Mouse (Mus musculus) neural tube, embryonic 13.5 days (tissue): ENCODE data around the gene B3gnt7. TPM values are rescaled to one million over a fixed set of nuclear protein-coding genes. Genes with fewer than 3 reads are reported as not detected.

Experiments used
- ATAC-seq: fragments of 200-750 bp; cut with Nextera tagmentation; 2 replicates; pipeline ENCODE4 v1.8.0; 2017; ENCODE audit warnings: low read depth, mild to moderate bottlenecking, moderate TSS enrichment, moderate library complexity
- H3K27ac ChIP-seq: fragments of 300-500 bp; sonication (generic); replicated peaks from 2 replicates; pipeline ENCODE4 v1.5.1; 2015; ENCODE audit warnings: moderate library complexity, mild to moderate bottlenecking, inconsistent platforms
- H3K27me3 ChIP-seq: fragments of 300-500 bp; sonication (generic); 2 replicates; pipeline ENCODE4 v1.6.1; 2015; ENCODE audit warnings: mild to moderate bottlenecking, inconsistent platforms
- H3K36me3 ChIP-seq: fragments of 300-500 bp; sonication (generic); 2 replicates; pipeline ENCODE4 v1.6.1; 2015; ENCODE audit warnings: mild to moderate bottlenecking, inconsistent platforms
- H3K4me1 ChIP-seq: fragments of 300-500 bp; sonication (generic); replicated peaks from 2 replicates; pipeline ENCODE4 v1.6.1; 2015; ENCODE audit warnings: inconsistent platforms
- H3K4me2 ChIP-seq: fragments of 300-500 bp; sonication (generic); 2 replicates; pipeline ENCODE4 v1.6.1; 2015; ENCODE audit warnings: inconsistent platforms, mild to moderate bottlenecking, moderate library complexity
- H3K4me3 ChIP-seq: fragments of 300-500 bp; sonication (generic); 2 replicates; pipeline ENCODE4 v1.5.1; 2015; ENCODE audit warnings: mild to moderate bottlenecking, inconsistent platforms
- H3K9ac ChIP-seq: fragments of 300-500 bp; sonication (generic); 2 replicates; pipeline ENCODE4 v1.6.1; 2015; ENCODE audit warnings: moderate library complexity, mild to moderate bottlenecking, inconsistent platforms
- H3K9me3 ChIP-seq: fragments of 300-500 bp; sonication (generic); 2 replicates; pipeline ENCODE4 v1.6.1; 2016; ENCODE audit warnings: inconsistent platforms
- WGBS: fragments of 180-500 bp; shearing (Covaris S2); methylation state at CpG from one replicate; pipeline ENCODE4 v1.1.7; 2015; 5-methylcytosine and 5-hydroxymethylcytosine counted together
- microRNA-seq: library from miRNA; unstranded; fragments of <30 nt; microRNA quantifications from one replicate; pipeline ENCODE4, GENCODE M21; 2016
- polyA plus RNA-seq: library from polyadenylated mRNA; unstranded; fragments of >200 nt; fragmentation: Nextera tagmentation; extraction: Ambion mirVana; gene quantifications from 2 replicates; pipeline ENCODE4 v1.2.1, GENCODE M21; 2015

B3gnt7 gene
- polyA plus RNA-seq, 1 experiment from 2014 or later = 4.2 TPM

DNA sequence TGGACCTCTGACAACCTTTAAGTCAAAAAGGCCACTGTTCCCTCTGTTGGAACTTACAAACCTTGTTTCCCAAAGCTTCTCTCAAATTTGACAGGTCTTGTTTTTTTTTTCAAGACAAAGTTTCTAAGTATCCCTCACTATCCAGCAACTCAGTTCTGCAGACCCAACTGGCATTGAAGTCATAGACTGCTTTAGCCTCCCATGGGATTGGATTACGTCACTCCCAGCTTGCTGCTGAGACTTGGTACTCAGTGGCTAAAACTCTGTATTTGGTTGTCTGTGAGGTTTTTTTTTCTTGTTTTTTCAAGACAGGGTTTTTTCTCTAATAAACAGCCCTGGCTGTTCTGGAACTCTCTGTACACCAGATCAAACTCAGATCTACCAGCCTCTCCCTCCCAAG lies 47.1 kb downstream of the B3gnt7 start:
- Histone ChIP-seq H3K4me3 (no peak overlapping the region), H3K4me1 (no peaks in the 10 kb centered on the region), H3K9me3 (no peaks in the 10 kb centered on the region), H3K27ac (no peak overlapping the region), H3K36me3 (peaks cover 84% of the 10 kb centered on the region), H3K4me2 (no peak overlapping the region), H3K9ac (no peak overlapping the region), H3K27me3 (no peaks in the 10 kb centered on the region)
- ATAC-seq = no peak
- WGBS = 81% methylated on average over 1 of the region's 1 CpGs

GRCm38 (mm10) chr1:86350576-86350975 lies 47.9 kb downstream of the B3gnt7 start:
- Histone ChIP-seq H3K36me3 (peaks cover 92% of the 10 kb centered on the region), H3K4me3 (no peak overlapping the region), H3K9me3 (no peaks in the 10 kb centered on the region), H3K27me3 (no peaks in the 10 kb centered on the region), H3K9ac (no peak overlapping the region), H3K4me2 (no peak overlapping the region), H3K4me1 (no peaks in the 10 kb centered on the region), H3K27ac (no peak overlapping the region)
- 90% methylated on average over 8 of the region's 8 CpGs for WGBS
- ATAC-seq = no peak

GRCm38 (mm10) chr1:86354186-86354585 lies 51.6 kb downstream of the B3gnt7 start:
- Histone ChIP-seq H3K4me2 (no peak overlapping the region), H3K27me3 (no peaks in the 10 kb centered on the region), H3K4me1 (peaks cover 17% of the 10 kb centered on the region), H3K27ac (no peak overlapping the region), H3K4me3 (no peak overlapping the region), H3K9me3 (no peaks in the 10 kb centered on the region), H3K36me3 (peaks cover 83% of the 10 kb centered on the region), H3K9ac (no peak overlapping the region)
- WGBS = 94% methylated on average over 2 of the region's 2 CpGs
- ATAC-seq = no peak

Small RNA genes lying within 50 kb of the gene (microRNA-seq; reads per million reads assigned to microRNA genes)
- gene mmu-mir-3535 = 20.6 reads per million, percentile 35 among the genes with 10 or more reads in this experiment

Other genes with a start within 250 kb of the B3gnt7 start
- gene Psmd1, start 238.4 kb upstream of the B3gnt7 start, polyA plus RNA-seq = 181 and 201 TPM in 2 replicates
- gene Htr2b, start 190.9 kb upstream of the B3gnt7 start, polyA plus RNA-seq = 0.21 and 0.27 TPM in 2 replicates
- gene Gm21972, start 169.2 kb upstream of the B3gnt7 start, polyA plus RNA-seq = not detected in 2 replicates
- 28.9 and 32.9 TPM in 2 replicates for gene Armc9, start 148.1 kb upstream of the B3gnt7 start, polyA plus RNA-seq
- gene Ncl, start 56.6 kb downstream of the B3gnt7 start, polyA plus RNA-seq = 213 and 222 TPM in 2 replicates
- gene Nmur1, start 123.4 kb downstream of the B3gnt7 start, polyA plus RNA-seq = 0.49 TPM in 1 of 2 replicates, not detected in the other
- gene Tex44, start 123.5 kb downstream of the B3gnt7 start, polyA plus RNA-seq = not detected in 2 replicates
- gene Ptma, start 223.9 kb downstream of the B3gnt7 start, polyA plus RNA-seq = 2,347 and 2,536 TPM in 2 replicates